Mouse (Mus musculus) urinary bladder, adult 2 months (tissue): ENCODE measurements around the gene Ren1. TPM values are rescaled to one million over a fixed set of nuclear protein-coding genes. Genes with fewer than 3 reads are reported as not detected.
A peak's percentile ranks its signal among the peaks of the same experiment; 100 is the strongest.

Experiments used
- DNase-seq: peaks from one replicate; pipeline ENCODE4 v3.0.0; 2022; ENCODE audit warnings: low spot score
- polyA plus RNA-seq: library from polyadenylated mRNA; depleted of rRNA; stranded (reverse); fragments of >200 nt; gene quantifications from 2 replicates; pipeline ENCODE4 v1.2.3, GENCODE M21; 2012

Ren1 gene
- polyA plus RNA-seq, 1 experiment, result 0.22 TPM

DNA sequence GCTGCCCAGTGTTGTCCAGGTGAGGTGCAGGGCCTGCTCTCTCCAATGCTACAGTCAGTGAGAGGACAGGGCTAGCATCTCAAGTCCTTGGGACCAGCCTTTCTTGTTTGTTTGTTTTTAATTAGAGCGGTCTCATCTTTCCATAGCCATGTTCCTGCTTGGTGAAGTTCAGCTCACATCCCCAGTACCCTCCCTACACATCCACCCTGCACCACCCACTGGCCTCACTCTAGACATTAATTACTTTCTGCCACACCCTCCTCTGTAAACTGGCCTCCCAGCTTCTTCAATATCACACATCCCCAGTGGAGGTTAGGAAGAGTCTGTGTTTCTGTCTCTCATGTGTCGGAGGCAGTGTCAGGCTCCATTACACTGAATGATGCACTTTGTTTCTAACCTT, 6.0 kb upstream of the Ren1 start:
- no peak for DNase-seq

DNA sequence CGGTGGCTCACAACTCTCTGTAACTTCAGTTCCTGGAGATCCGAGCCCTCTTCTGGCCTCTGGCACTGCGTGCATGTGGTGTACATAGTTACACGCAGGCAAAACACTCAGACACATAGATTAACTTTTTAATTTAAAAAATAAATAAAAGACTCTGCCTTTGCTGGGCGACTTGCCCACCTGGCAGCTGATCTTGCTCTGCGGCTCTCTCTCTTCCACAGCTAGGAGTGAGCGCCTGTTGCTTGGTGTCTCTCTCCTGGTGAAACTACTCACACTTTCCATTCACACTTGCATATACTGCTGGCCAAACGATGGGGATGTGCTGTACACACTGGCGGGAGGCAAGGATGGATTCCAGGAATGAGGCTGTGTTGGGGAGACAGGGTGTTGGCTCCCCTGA, 3.8 kb upstream of the Ren1 start:
- no peak for DNase-seq

DNA sequence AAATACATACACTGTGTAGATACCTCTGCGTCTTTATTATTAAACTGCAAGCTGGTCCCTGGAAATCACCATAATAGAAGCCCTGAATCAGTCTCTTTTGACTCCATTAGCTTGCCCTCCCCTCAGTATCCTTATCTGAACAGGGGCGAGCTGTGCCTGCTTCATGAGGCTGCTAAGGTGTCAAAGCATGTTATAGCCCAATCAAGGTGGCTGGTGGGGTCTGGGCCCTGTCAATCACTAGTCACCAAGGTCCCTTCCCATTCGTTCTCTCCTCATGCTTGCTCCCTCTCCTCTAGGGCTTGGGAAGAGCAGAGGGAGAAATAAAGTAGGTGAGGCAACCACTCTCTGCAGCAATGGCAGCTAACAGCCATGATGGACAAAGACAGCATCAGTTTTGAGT, 3.1 kb upstream of the Ren1 start:
- no peak for DNase-seq

DNA sequence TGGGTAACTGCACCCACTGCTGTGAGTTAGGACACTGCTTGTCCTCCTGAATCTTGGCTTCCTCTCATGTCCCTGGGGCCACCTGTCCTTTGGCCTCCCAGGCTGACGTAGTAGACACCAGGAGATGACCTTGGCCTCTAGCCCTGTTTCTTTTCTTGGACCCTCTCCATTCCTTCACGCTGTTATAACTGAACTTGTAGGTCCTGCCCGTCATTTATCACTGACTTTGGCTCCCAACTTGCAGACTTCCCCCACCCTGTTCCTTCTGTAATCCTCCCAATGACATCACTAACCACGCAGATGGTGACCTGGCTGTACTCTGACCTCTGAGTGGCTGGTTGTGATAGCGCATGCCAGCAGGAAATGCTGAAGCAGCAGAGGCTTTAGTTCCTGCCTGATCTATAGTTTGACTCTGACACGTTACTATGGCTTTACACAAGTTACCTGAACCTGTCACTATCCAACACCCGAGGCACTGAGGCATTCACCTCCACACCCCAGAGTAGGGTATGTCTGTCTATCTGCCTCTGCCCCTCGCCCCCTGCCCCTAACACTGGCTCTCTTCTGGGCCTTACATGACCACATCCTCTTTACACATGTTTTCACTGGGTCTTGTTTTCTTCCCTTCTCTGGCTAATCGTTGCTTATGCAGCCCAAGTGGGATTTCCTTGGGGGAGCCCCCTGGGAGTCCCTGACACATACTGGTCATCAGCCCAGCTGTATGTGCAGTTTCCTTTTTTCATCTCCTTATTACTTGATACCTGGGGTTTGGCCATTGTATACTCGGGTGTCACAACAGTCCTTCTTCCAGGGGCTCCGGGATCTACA, 2.4 kb upstream of the Ren1 start:
- DNase-seq, result no peak

DNA sequence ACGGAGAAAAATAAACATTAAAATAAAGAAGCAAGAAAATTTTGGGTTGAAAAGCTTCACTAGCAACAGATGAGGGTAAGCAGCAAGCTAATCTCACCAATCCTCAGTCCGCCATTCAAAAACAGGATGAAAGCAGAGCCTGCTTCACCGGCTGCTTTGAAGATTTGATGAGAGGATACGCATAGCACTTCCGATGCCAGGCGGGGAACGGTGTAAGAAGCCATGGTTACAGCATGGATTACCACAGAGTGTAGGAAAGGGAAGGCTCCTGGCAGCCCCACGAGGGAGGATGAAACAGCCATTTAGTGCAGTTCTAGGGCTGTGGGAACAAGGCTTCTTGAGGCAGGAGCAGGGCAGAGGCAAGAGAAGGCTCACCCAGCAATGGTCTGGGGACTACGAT, 1.5 kb downstream of the Ren1 start:
- no peak for DNase-seq

DNA sequence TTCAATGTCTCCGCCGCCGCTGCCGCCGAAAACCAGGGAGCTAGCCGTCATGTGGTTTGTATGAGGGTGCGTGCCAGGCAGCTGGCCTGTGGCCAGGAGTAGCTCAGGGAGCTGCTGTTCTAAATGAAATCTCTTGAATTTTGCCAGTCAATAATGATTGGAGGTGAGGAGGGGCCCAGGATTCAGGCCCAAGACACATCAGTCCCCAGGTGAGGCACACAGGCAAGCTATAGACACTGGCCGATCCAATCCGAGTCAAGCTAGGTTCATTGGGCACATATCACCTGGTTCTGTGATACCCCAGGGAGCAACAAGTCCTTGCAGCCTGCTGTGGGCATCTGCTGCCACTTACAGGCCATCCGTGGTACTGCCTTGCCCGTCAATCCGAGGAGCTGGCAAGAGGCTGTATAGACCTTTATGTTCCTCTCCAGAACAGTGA, 3.1 kb downstream of the Ren1 start:
- peak; percentile 51 for DNase-seq

DNA sequence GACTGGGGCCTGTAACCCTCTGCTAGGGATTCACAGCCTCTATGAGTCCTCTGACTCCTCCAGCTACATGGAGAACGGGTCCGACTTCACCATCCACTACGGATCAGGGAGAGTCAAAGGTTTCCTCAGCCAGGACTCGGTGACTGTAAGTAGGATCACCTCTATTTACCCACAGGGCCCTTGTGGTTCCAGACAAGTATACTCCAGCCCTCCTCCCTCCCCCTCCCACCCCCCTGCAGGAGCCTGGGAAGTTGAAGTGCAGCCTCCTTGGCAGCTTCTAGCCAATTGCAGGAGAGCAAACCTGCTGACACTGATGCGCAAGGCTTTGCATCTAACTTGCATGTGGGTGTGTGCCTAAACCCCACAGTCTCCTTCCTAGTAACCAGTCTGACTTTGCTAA, 5.2 kb downstream of the Ren1 start:
- no peak for DNase-seq

DNA sequence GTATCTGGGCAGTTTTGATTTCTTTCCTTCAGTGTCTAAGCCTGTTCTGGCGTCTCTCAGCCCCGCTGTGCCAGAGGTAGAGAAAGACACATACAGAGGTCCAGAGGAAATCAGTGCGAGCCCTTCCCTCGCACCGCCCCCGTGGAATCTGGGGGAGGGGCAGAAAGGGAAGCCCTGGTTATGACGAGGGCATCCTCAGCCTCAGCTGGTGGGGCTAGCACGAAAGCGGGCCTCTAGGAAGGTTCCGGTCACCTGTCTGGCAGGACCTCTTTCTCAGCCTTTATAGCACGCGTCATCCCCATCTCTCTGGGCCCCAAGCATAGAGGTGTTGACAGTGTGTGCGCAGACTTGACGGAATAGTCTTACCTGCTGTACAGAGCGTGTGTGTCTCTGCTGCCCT, 5.6 kb downstream of the Ren1 start:
- DNase-seq, result no peak

DNA sequence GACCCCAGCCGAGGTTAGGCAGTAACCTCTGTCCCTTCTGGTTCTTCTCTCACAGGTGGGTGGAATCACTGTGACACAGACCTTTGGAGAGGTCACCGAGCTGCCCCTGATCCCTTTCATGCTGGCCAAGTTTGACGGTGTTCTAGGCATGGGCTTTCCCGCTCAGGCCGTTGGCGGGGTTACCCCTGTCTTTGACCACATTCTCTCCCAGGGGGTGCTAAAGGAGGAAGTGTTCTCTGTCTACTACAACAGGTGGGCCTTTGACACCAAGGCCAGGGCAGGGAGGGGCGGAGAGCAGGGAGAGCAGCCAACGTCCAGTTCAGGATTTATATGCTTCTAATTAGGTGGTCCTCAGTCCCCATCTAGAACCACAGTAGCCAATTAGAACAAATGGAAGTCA, 6.0 kb downstream of the Ren1 start:
- no peak for DNase-seq

DNA sequence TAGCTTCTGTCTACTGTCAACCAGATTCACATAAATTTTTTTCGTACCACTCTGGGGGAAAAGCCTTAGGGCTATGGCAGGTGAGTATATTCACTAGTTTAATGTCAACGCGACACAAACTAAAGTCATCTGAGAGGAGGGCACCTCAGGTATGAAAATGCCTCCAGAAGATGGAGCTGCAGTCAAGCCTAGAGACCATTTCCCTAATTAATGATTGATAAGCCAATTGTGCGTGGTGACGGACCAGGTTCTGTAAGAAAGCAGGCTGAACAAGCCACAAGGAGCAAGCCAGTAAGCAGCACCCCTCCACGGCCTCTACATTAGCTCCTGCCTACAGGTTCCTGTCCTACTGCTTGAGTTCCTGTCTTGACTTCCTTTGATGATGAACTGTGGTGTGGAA, 10.7 kb downstream of the Ren1 start:
- DNase-seq, result no peak

DNA sequence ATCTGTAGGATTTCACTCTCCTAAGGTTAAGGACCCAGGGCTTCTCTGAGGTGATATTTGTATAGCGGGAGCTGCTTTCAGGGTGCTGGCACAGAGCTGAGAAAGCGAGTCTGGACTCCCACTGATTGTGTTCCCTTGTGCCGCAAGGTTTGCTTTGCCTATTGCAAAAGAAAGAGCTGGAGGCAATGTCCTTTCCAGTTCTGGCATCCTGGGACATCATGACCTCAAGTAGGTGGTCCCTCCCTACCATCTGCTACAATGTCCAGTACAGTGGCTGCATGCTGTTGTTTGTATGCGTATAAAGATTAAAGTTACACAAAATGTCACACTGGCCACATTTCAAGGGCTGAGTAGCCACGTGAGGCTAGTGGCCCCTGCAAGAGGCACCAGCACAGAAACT, 11.8 kb downstream of the Ren1 start:
- no peak for DNase-seq

DNA sequence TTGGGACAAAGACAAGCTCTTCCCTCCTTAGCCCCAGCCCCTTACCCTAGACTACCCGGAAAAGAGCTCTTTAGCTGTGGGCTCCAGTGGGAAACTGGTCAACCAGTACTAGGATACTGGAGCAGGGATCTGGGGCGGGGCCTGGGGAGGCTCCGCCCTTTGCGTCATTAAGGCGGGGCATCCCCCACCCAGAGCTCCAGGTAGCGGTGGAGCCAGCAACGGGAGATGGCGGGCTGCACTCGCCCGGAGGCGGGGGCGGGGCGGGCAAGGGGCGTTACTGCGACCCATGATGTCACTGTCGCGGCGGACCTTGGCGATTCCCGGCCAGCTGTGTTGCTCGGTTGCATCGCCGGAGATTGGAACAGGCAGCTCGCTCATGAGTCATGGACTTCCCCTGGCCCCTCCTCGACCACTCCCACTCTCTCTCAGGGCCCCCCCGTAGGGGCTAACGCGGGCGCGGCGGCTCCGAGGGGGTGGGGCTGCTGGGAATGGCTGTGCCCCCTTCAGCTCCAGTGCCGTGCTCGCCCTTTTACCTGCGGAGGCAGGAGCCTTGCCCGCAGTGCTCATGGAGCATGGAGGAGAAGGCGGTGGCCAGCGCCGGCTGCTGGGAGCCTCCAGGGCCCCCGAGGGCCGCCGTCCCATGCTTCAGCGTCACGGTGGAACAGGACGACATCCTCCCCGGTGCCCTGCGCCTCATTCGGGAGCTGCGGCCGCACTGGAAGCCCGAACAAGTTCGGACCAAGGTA, 13.1 kb downstream of the Ren1 start, which contains the start of gene Etnk2:
Etnk2 (plus strand) TSS at position 297 of the 746 bp plus-strand sequence.
- peak; percentile 45 for DNase-seq

DNA sequence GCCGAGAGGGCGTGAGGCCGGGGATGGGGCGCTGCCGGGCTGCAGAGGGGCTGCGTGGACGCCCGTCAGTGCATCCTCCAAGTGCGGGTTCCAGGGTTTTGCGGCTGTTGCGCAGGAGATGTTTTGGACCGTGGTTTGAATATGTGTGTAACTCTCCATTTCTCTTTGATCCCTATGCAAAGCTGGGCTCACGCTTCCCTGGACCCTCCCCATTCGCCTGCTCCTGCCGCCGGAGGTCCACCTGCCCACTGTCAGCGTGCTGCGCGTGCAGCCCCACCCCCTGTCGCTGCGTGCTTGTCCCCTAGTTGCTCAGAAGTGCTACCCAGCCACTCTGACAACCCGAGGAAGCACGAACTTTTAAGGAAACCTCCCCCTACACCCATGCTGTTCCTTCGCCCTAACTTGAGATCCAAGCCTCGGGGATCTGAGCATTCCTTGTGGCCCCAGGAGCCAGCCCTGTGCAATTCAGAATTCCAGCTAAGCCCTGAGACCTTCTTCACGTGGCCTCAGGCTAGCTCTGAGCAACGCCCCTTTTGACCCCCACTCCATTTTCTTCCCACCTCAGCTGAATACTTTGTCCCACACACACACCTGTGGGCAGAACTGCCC, 13.8 kb downstream of the Ren1 start:
- no peak for DNase-seq

DNA sequence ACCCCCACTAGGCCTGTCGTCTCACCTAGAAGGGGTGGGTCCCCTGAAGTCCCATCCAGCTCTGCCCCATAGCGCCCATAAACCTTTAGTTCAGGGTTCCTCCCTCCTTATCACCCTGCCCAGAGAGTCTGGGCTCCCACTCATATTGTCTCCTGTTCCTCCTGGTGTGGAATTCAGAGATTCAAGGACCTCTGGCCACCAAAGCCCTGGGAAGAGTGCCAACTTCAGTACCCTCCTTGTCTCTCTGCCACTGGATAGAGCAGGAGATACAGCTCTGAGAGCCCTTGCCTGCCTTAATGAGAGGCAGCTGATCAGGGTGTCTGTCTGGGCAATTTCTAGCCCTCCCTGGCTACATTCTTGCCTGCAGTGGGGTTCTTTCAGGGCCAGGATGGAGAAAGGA, 14.6 kb downstream of the Ren1 start:
- DNase-seq, result no peak

DNA sequence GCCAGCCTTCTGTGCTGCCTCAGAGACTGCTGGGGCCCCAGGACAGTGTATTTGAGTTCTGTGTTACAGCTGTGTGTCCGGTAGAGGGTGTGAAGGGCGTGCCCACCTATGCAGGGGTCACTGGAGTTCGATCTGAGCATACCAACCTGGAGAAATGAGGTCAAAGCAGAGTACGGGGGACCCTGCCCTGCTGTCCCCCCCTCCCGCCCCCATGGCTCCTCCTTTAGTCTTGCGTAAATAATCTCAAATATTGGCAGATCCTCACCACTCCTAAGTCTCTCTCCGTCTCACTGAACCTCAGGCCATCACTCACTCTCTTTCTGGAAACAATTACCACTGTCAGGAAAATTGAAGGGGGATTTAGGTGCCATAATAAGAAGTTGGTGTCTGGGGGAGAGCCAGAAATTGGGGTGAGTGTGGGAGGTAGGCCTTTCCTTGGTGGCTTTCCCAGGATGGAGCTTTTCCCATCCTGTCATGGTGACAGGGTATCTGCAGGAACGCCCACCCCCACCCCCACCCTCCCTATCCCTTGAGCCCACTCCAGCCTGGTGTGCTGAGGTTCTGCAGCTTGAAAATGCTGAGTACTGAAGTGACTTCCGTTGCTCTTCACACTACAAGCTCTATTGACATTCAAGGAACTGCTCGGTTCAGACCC, 16.8 kb downstream of the Ren1 start:
- no peak for DNase-seq

DNA sequence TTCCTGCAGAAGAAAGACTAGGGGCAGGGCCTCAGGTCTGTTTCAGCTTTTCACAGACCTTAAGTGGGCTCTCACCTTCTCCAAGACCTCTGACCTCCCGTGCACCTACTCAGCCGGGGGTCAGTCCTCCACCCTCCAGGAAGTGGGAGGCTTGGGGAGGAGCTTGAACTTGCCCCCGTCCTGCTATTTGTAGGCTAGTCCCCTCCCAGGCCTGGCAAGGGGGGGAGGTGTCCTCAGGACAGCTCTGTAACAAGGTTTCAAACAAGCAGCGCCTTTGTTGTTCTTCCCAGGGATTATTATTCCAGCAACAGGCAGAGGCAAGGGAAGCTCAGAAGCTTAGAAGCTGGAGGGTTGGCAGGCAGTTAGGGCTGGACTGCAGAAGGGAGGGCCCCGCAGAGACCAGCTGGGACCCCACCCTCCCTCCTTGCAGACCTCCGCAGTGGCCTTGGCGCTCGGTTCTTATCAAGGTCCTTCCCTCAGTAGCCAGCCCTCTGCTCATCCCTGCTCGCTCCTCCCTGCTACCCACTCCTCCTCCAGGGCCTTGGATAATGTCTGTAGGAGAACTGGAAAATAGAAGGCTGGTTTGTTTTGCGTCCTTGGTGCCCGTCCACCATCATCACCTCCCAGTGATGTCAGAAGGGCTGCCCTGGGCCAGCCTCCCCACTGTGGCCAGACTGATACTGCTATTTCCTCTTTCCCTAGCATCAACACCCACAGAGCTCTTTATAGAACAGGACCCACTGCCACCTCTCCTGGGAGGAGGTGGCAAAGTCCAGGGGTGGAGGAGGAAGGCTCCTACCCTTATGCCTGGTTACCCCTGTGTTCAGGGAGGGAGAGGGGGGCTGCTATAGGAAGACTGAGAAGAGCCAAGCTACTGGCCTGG, 17.5 kb downstream of the Ren1 start:
- DNase-seq, result no peak

DNA sequence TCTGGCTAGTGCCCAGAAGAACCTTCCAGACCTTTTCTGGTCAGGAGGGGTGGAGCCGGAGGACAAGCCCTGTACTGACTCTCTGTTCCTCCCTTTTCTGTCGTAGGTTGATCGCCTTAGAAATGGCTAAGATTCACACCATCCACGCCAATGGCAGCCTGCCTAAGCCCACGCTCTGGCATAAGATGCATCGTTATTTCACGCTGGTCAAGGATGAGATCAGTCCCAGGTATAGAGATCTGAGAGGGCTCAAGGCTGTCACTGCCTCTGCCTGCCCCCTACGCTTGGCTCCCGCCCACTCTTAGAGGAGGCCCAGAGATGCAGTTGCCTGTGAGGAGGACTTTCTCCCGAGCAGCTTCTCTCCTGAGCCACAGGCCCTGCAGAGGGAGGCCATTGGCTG, 18.3 kb downstream of the Ren1 start:
- no peak for DNase-seq

DNA sequence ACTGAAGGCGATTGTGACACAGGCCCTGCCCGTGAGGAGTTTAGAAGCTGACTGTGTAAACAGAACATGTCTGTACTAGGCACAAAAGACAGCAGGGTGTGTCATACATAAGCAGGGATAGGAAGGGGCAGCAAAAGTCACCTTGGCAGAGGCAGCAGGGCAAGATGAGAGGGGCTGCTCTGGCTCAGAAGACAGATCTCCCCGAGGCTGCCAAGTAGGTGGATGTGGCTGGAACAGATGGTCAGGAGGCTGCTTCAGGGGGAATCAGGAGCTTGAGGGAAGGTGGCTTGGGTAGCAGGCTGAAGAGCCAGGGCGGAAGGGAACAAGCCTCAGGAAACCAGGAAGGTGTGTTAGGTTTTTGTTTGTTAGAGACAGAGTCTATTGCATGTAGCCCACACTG, 20.0 kb downstream of the Ren1 start:
- no peak for DNase-seq

DNA sequence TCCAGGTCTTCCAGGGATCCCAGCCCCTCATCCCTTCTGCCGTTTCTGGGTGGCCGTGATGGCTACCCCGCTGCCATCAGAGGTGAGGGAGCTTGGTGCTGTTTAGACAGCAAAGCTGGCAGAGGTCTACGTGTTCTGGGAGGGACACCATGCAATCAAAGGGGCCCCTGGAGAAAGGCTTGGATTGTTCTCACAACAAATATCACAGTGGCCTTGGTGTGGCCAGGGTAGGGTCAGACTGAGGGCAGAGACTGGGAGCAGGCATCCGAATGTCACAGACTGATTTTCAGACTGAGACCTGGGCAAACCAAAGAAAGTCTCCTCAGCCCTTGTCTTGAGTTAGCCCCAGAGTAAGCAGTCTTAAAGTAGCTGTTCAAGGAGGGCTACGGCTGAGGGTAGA, 21.1 kb downstream of the Ren1 start:
- no peak for DNase-seq

DNA sequence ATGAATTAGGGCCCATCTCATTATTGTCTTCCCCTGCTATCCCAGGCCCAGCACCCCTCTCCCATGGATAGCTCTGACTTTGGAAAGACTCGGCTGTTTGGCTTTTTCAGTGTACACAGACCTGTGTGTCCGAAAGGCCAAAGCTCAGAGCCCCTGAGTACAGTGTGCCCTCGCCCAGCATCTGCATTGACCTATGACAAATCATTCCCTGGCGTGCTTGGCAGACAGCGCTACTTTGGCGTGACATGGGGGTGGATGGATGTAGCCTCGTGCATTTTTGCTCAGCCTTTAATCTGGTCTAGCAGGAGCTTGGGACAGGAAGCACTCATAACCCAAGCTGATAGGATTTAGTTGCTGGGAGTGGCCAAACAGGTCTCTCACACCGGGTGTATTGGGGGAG, 21.8 kb downstream of the Ren1 start:
- no peak for DNase-seq

DNA sequence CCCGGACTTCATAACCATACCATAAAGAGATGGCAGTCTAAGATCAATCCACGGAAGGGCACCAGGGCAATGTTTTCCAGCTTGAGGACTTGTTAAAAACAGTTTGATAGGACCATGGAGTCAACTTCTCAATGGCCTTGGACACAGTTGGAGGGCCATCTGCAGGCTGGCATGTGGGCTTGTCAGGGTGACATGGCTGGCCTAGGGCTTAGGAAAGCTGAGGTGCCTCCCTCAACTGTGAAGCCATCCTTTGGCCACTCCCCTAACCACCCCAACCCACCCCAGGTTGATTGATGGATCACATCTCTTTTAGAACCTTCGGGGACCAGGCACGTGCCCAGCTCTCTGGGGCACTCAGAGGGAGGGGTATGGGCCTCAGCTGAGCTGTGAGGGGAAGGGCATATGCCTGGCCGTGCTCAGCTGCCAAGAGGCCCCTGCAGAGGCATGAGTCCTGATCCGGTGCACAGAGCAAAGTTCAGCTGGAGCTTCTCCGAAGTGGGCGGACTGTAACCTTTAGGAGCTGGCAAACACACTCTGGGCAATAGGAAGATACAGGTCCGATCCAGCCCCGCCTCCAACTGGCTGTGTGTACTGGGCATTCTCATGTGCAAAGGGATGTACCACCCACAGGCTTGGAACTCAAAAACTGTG, 25.5 kb downstream of the Ren1 start:
- no peak for DNase-seq
